Mouse (Mus musculus): Measurements from ENCODE around the gene Ripk4.

Gene Ripk4

DNA sequence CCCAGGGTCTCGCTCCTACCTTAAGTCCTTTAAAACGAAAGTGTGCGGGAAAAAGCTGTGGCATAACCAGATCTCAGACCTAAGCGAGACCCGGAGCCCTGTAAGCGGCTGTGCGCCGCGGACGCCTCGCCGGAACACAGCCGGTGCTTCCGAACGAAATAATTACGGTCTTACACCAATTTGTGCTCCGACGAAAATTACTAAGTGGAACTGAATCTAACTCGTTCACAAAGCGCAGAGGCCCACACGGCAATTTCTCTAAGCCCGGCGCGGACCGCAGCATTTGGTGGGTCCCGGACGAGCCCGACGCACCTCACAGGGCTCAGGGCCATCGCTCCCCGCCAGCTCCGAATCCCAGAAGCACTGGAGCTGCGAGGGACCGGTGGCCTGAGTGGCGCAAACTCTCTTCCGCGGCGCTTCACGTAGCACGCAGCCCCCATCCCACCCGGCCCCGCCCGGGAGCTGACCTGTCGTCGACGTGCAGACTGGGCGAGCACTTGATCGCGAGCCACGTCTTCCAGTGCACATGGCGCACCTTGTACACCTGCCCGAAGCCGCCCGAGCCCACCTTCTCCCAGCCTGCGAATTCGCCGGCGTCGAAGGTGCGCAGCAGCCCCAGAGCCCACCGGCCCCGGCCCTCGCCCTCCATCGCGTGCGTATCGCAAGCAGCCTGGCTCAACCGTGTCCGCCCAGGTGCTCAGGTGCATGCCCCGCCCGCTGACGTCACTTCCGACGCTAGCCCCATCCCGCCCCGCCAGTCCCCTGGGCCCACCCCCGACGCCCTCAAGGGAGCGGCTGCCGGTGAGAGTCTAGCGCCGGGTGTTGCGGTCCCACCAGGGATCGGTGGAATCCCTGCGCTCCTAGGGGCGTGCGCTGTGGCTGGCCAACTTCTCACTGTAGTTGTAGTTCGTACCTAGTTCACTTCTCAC is at the start of gene Ripk4:
Ripk4 (minus strand) TSS at position 727 of the 929 bp plus-strand sequence.
- no peak for DNase-seq (ENCODE audit: low spot score in 2 of 2)

DNA sequence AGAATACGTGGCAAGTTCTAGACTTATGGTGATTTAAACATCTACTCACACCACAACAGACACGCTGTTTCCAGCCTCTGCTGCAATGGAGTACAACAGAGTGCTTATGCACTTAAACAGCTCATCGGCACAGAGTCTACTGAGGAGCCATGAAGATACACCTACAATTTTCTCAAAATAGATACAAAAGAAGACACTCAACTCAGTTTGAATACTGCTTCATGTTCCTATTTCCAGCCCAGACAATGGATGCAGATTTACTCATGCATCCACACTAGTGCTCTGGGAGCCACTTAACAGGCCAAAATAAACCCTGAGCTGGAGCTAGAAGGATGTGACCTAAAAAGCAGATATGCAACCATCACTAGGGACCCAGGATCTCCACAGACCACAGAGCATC is 45.3 kb upstream of the Ripk4 start:
- no peak for DNase-seq (ENCODE audit: low spot score in 2 of 2)

DNA sequence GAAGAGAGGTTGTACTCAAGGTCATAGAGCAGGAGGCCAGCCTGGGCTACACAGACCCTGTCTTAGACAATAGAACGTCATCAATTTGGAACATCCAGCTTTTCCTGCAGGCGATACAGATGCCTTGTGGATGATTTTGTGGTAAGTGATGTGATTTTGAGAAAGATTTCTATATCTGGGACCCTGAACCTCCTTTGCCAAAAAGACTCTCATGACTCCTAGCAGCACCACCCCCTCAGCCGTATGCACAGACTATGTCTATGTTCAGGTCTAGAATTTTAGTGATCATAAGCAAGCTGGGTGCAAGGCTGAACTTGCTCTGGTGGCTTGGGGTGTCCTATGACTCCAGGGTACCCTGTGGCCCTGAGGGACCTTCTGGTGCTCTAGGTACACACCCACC is 42.1 kb upstream of the Ripk4 start:
- no peak for DNase-seq (ENCODE audit: low spot score in 2 of 2)

DNA sequence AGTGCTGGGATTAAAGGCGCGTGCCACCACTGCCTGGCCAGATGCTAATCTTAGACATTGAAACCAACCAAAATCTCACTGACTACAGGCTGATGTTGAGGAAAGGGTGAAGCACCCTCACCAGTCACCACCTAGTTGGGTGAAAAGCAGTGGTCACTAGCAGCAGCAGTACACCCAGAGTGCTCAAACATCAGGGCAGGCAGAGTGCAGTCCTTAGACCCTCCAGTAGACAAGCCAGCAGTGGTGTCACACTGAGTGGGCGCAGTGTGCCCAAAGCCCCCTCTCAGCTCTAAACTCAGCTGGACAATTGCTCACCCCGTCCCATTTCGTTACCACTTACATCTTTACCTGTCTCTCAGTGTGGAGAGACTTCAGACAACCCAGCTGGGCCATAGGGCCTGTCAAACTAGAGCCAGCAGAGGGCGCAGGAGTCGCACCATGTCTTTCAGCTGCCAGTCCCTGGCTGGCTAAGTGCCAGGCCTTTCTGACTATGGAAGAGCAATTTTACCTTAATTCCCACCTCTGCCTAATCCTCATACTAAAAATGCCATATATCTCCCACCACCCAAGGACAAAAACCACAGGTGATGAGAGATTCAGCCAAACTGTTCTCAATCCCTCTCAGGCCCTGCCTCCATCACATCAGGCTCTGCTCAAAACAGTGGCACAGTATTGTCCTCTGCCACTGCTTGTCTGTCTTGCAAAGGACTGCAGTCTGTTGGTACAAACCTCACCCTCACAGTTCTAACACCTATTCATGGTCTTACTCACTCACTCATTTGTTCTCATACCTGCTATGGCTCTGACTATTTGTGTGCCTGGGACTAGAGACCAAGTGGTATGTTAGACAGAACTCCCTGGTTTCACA is 41.3 kb upstream of the Ripk4 start:
- peak; percentile 49 to 51 for DNase-seq (ENCODE audit: low spot score in 2 of 2)

DNA sequence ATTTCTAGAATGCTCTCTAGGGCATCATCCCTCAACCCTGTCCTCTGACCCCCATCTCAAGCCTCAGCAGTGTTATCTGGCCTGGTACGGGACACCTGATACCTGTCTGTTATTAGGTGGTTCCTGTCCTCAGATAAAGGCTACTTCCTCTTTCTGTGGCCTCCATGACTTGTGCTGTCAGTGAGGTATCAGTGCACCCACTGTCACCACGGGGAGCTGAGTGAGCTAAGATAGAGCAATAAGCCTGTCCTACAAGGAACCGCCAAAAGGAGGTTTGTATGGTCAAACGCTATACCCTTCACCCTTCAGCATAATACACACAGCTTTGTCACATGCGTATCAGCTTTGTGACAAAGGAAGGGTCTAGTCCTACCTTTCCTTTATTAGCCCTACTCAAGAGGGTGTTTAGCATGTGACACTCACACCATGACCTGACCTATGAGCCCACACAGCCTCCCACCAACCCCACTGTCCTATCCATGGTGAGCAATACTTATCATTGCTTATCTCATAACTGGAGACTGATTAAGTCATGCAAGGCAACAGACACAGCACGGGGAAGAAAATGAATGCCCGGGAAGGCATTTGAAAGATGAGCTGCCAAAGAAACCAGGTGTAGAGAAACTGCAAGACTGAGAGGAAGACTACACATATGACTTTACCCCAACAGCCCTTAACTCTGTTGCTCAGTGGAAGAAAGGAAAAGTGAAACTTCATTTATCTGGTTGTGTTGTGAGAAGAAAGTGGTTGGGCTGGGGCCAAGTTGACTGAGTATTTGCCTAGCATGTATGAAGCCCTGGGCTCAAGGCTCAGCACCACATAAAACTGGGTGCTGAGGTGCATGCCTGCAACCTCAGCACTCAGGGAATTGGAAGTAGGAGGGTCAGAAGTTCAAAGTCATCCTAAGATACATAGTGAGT is 34.6 kb upstream of the Ripk4 start:
- no peak for DNase-seq (ENCODE audit: low spot score in 2 of 2)

DNA sequence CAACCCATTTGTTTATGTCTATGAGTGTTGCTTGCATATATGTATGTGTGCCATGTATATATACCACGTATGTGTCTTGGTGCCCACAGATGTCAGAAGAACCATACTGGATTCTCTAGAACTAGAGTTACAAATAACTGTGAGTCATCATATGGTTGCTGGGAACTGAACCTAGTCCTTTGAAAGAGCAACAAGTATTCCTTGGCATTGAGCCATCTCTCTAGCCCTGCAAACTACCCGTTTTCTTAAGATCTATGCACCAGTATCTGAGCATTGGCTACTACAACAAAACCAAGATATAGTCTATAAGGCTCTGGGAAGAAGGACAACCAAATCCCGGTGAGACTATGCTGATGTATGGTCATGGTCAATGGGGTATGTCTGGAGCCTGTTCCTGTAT is 33.6 kb upstream of the Ripk4 start:
- no peak for DNase-seq (ENCODE audit: low spot score in 2 of 2)

DNA sequence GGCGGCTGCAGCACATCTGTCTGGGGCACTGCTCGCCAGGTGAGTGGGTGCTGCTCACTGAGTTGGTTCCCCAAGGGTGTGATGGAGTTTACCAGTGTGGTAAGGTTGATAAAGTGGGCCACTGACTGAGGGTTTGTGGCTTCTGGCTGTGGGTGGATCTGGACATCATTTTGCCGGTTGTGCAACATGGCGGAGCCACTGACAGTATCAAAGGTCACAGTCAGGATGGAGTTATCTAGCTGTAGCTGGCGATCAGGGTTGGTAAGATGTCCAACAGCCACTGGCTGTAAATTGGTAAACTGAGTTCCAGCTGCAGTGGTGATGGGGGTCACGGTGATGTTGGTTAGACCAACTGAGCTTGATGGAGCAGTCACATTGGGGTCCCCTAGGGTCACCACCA is 30.7 kb upstream of the Ripk4 start:
- no peak for DNase-seq (ENCODE audit: low spot score in 2 of 2)

DNA sequence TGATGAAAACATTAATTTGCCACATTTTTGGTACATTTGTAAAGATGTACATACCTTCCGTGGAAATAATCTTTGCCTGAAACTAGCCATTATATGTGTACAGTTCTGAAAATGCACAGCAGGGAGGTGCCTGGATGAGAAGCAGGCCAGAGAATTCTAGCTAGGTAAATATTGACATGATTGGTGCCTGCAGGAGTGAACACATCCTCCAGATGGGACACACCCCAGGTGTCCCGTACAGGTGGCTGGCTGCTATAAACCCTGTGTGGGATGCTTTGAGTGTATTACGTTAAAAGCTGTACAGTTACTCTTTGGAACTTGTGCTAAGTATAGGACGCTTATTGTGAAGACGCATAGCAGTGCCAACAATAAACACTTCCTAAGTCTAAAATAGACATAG is 19.5 kb upstream of the Ripk4 start:
- no peak for DNase-seq (ENCODE audit: low spot score in 2 of 2)

DNA sequence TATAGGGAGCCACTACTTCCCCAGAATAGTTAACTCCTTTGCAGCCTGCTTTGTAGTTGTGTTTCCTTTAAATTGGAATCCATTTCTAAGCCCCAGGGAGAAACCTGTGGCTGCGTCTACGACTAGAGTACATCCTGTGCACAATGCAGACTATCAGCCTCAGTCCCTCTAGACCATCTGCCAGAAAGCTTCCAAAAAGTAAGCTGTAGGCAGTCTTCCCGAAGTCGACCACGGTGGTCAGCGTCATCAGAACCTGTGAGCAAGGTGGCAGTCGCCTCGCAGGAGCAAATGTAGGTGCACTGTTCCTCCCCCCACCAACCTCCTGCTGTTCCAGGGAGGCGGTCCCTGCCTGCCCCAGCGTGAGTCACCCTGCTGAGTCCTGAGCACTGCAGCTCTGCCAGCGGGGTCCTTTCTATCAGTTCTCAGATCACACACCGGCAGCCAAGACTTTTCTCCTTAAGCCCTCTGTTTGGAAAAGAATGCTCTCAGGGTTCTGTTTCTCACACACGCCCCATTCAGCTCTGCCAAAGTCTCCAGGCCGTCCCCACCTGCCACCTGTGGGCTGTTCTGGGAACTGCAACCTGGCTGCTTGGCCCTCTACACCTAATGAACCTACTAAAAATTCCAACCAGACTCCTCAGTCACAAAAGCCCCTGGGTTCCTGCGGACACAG is 14.9 kb upstream of the Ripk4 start:
- peak; percentile 25 to 29 for DNase-seq (ENCODE audit: low spot score in 2 of 2)

DNA sequence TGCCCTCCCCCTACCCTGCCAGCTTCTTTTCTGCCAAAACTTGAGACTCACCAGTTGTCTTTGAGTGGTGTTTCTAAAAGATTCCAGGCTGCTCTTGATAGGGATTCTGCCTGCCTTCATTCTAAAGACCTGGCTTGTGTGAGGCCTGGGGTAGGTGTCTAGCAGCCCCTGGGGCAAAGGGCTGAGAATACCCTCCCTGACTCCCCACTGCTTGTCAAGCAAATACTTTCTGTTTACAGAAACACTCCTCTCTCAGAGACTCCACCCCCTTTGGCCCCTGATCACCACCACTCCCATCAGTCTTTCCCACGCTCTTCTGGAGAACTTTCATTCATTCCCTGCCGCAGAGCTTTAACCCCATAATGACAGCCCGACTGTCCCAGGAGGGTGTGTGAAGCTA is 2.9 kb upstream of the Ripk4 start:
- no peak for DNase-seq (ENCODE audit: low spot score in 2 of 2)

DNA sequence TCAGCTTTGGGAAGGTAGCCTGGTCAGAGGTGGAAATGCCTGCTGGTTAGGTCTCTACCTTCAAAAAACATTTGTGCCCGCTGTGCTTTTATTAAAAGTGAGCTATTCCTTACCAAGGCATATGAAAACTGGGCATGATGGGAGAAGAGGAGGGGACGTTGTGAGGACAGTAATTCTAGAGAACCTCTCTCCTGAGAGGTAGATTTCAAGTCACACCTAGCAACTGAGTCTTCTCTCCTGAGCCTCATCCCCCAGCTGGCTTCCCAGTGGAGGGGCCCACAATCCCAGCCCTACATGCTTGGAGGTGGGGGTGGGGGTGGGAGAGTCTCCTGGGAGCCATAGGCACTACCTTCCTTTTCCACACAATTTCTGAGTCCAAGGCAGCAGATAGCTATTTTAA is 1.0 kb upstream of the Ripk4 start:
- no peak for DNase-seq (ENCODE audit: low spot score in 2 of 2)

DNA sequence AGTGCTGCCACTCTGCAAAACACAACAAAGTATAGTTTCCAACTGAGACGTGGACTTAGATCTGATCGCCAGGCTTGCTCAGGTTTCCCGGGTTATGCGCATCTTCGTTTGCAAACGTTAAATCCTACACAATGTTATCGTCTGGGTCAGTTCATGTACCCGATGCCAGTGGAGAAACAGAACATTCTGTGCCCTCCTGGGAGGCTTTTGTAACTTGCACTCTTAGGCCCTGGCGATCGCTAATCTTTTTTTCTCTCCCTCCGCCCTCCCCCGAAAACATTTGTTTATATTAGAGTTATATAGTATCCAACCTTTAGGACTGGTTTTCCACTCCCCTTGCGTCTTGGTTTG is 378 bp upstream of the Ripk4 start:
- no peak for DNase-seq (ENCODE audit: low spot score in 2 of 2)

DNA sequence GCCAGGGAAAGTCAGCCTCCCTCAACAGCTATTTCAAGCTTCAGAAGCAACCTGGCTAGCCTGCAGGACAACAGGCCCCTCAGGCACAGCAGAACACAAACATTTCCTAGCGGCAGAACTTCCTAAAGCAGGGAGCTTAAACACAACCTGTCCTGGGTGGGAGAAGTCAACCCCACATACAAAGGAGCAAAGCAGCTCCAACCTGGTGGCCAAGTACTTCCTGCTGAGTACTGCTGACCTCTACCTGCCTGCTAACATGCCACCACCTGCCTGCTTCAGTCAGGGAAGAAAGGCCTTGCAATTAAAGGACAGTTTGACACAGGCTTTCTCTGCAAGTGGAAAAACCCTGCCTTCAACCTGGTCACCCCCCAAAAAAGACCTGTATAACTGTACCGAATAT is 1.8 kb downstream of the Ripk4 start:
- no peak for DNase-seq (ENCODE audit: low spot score in 2 of 2)

DNA sequence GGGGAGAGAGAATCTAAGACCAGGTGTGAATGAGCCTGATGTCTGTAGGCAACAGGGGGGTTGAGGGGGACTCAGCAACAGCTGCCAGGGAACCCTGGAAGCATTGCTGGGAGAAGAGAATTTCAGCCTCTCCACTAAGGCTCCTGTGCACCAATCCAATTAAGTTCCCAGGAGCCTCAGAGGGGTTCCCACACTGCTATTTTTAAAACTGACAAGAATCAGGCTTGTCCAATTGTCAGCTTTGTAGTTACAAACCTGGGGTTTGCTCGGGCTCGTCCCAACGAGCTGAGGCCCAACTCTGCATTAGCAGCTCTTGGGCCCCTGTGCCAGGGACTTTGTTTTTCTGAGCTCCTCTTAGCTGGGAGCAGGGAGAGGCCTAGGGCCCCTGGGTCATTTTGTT is 3.9 kb downstream of the Ripk4 start:
- DNase-seq (ENCODE audit: low spot score in 2 of 2), result no peak

DNA sequence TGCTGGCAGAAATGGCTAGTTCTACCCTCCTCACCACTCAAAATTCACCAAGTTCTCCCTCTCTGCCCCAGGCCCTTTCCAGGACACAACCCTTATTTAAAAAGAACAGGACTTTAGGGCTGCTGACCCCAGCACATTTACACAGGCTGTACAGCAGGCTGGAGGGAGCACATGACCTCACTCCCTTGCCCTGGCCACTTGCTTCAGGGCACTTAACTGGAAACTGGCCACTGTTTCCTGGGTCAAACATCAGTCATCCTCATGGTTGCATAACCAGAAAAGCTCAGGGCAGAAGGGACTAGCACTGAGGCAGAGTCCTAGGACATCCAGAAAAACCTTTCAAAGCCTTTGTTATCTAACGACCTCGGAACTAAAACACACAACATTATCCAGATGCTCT is 5.3 kb downstream of the Ripk4 start:
- no peak for DNase-seq (ENCODE audit: low spot score in 2 of 2)

DNA sequence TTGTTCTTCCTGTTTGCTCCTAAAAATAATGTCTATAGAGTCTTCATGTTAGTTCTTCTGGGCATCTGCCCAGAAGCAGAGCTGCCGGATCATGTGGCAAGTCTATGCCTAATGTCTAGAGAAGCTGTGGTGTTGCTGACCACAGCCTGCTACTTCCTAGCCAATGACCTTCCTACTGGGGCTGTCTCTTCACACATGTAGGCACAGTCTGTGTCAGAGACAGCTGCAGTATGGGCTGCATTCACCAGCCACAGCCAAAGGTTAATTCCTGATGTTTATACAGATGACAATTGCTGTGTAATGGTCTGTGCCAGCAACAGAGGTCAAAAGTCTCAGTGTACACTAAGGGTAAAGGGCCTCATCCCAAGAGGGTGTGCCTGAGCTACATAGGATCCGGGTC is 7.1 kb downstream of the Ripk4 start:
- DNase-seq (ENCODE audit: low spot score in 2 of 2), result no peak

DNA sequence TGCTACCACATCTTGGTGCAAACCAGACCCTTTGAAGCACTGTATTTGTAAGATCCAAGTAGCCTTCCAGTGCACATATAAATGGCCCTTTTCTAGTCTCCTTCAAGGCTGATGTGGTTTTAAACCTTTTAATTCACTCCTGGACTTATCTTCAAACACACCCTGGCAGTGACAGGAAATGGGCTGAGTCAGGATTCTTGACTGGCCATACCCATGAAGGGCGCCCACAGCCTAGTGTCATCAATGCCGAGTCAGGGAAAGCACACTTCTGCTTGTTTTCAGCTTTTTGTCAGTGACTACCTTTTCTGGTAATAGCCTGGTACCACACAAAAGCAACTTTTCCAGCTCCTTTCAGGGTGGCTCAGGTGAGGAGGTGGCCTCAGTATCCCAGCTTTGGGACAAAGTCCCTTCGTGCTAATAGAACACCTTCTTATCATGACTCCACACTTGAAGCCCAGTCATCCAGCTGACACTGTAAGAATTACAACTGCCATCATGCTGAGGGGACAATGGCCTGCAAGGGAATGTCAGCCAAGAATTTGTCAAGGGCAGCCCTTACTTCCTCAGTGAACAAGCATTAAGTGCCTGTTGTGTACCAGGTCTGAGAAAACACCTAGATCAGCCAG is 11.2 kb downstream of the Ripk4 start:
- DNase-seq (ENCODE audit: low spot score in 2 of 2), result no peak

DNA sequence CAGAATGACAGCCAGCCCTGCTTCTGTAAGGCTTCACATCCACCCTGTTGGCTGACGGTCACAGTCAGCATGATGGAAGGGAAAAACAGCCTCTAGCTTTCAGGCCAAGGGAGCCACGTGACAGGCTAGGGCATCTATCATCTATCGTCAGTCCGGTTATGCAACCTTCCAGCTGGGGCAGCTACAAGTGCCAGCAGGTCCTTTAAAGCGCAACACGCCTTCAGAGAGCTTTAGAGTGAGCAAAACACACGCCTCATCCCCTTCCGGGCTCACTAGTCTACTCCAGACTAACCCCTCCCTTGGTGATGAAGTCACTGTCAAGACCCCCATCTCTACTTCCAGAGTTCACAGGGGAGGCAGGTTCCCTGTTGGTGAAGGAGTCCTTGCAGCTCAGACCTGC is 11.7 kb downstream of the Ripk4 start:
- DNase-seq (ENCODE audit: low spot score in 2 of 2), result peak in 1 of 2 experiments; percentile 3

DNA sequence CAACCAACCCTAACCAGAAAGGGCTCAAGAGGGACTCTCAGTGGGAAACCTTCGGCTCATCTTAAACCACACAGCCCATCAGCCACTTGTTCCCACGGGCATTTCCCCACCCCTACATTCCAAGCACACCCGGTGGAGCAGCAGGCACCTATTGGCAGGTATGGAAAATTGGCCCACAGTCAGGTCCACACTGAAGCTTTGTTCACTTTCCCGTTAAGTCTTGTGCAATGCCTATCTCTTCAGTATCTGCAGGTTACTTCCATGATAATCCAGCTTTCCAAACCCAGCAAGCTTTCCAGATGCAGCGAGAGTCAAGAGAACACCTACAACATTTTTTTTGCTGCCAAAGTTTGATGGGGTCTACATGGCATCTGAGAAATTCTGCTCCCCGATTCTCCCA is 15.2 kb downstream of the Ripk4 start:
- DNase-seq (ENCODE audit: low spot score in 2 of 2), result no peak

DNA sequence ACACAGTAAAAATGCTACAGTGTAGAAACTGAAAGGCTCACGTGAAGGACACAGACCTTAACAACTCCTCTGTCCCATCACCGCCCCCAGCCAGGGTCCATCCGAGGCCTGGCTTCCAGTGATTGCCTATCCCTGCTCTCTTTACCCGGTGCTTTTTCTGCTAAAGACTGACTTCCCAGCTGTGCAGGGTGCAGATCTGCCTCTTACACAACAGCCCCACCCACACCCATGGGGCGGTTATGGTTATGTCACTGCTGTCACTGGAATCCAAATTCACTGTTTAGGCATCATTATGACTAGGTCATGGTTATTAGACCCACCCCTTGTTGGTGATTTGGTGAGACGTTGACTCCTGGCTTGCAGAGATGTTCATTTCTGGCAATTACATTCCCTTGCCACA is 25.6 kb downstream of the Ripk4 start:
- DNase-seq (ENCODE audit: low spot score in 2 of 2), result no peak

DNA sequence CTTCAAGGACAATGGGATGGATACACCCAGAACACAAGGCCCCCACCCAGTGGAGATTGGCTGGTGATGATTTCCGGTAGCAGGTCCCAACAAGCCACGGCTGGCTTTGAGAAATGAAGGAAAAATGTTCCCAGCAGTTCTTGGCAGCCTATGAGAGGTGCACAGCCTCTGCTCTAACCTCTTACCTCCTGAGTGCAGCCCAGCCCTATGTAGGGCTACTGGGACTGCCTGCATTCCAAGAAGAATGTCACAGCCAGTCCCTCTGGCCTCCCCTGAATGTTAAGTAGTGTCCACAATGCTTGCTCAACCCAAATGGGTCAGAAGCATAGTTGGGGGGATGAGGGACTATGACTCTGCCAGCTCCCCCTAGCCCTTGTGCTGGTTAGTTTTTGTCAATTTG is 27.0 kb downstream of the Ripk4 start:
- DNase-seq (ENCODE audit: low spot score in 2 of 2), result no peak

All from spleen, postnatal 36 days (tissue).